Mouse (Mus musculus): Measurements from ENCODE around the gene Tfdp1. TPM values are rescaled to one million over a fixed set of nuclear protein-coding genes. Genes with fewer than 3 reads are reported as not detected.

The Tfdp1 gene
- polyA plus RNA-seq, 1 experiment from 2014 or later, result 130 TPM

DNA sequence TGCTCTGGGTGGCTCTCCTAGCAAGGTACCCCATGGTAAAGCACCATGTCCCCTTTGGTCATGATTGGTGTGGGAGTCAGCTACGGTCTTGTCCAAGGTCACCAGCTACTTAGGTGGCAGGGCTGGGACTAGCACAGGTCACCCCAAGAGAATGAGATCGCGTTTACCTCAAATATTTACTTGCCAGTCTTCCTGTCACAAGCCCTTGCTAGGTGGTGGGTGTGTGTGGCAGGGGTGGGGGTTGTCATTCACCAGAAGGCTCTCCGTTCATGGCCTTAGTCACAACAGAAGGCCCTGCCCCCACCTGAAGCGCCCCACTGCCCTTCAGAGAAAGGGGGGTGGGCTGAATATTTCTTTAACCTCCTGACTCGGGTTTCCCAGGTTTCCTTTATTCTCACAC, 65.0 kb downstream of the Tfdp1 start:
- Histone ChIP-seq H3K27me3 (replicated peaks; ENCODE audit: control insufficient read depth, insufficient read depth, low read length) (no peaks in the 10 kb centered on the region), H3K4me3 (replicated peaks; ENCODE audit: low read length) (no peak overlapping the region), H3K4me1 (replicated peaks; ENCODE audit: control insufficient read depth, insufficient read depth, low read length) (no peaks in the 10 kb centered on the region), H3K36me3 (ENCODE audit: control insufficient read depth, insufficient read depth) (no peaks in the 10 kb centered on the region), H3K9ac (replicated peaks; ENCODE audit: low read depth, low read length) (no peak overlapping the region), H3K4me2 (ENCODE audit: low read length) (no peak overlapping the region), H3K27ac (ENCODE audit: low read length) (no peak overlapping the region), H3K9me3 (ENCODE audit: control insufficient read depth, low read length) (no peaks in the 10 kb centered on the region)
- 73% methylated on average over 6 of the region's 6 CpGs for WGBS
- no peak for ATAC-seq

DNA sequence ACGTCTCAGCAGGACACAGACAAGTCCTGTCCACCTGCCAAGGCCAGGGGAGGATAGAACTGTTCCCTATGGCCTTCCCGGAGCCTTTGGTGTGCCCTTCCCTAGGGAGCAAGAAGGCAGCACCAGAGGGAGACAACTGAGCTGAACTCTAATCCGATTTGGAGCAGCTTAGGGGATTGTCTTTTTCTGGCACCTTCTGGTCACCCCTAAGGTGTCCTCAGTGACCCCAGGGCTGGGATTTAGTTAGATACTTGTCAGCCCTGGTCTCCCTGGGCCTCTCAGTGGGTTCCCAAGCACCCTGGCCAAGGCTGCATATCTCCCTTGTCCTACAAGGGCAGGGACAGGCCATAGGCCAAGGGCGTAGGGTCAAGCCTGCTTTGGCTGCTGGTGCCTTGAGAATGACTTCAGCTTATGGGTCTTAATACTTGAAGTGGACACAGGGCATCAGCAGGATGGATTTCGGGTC, 66.1 kb downstream of the Tfdp1 start, which contains the start of gene Grk1:
Grk1 (plus strand) TSS at position 416 of the 466 bp plus-strand sequence.
- no peak within 1 kb of the TSS for H3K4me2 ChIP-seq (ENCODE audit: low read length)
- H3K27me3 ChIP-seq (replicated peaks; ENCODE audit: control insufficient read depth, insufficient read depth, low read length), result no peaks in the 10 kb centered on the region
- H3K9me3 ChIP-seq (ENCODE audit: control insufficient read depth, low read length), result no peaks in the 10 kb centered on the region
- H3K27ac ChIP-seq (ENCODE audit: low read length), result no peak within 1 kb of the TSS
- ATAC-seq, result no peak
- no peaks in the 10 kb centered on the region for H3K4me1 ChIP-seq (replicated peaks; ENCODE audit: control insufficient read depth, insufficient read depth, low read length)
- no peak within 1 kb of the TSS for H3K4me3 ChIP-seq (replicated peaks; ENCODE audit: low read length)
- H3K36me3 ChIP-seq (ENCODE audit: control insufficient read depth, insufficient read depth), result no peaks in the 10 kb centered on the region
- WGBS, result 84% methylated on average over 5 of the region's 5 CpGs
- no peak within 1 kb of the TSS for H3K9ac ChIP-seq (replicated peaks; ENCODE audit: low read depth, low read length)

DNA sequence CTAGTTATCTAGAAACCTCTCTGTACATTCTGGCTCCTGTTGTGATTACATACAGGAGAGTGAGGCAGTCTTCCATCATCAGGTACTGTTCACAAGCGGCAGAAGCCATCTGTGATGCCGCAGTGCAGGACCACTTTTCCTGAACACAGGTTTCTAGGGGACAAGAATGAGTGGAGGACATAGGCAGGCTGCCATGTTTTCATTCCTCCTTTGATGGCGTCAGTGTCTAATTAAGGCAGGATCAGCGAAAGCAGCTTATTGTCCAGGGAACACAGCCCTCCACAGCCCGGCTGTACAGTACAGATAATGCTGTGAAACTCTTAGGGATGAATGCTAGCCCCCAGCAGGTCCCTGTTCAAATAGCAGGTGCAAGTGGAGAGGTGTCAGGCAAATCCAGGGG, 67.5 kb downstream of the Tfdp1 start:
- 40% methylated on average over 5 of the region's 5 CpGs for WGBS
- no peak overlapping the region for H3K4me3 ChIP-seq (replicated peaks; ENCODE audit: low read length)
- no peak overlapping the region for H3K4me2 ChIP-seq (ENCODE audit: low read length)
- no peak overlapping the region for H3K27ac ChIP-seq (ENCODE audit: low read length)
- no peaks in the 10 kb centered on the region for H3K36me3 ChIP-seq (ENCODE audit: control insufficient read depth, insufficient read depth)
- H3K9ac ChIP-seq (replicated peaks; ENCODE audit: low read depth, low read length), result no peak overlapping the region
- H3K4me1 ChIP-seq (replicated peaks; ENCODE audit: control insufficient read depth, insufficient read depth, low read length), result no peaks in the 10 kb centered on the region
- ATAC-seq, result no peak
- H3K27me3 ChIP-seq (replicated peaks; ENCODE audit: control insufficient read depth, insufficient read depth, low read length), result no peaks in the 10 kb centered on the region
- no peaks in the 10 kb centered on the region for H3K9me3 ChIP-seq (ENCODE audit: control insufficient read depth, low read length)

DNA sequence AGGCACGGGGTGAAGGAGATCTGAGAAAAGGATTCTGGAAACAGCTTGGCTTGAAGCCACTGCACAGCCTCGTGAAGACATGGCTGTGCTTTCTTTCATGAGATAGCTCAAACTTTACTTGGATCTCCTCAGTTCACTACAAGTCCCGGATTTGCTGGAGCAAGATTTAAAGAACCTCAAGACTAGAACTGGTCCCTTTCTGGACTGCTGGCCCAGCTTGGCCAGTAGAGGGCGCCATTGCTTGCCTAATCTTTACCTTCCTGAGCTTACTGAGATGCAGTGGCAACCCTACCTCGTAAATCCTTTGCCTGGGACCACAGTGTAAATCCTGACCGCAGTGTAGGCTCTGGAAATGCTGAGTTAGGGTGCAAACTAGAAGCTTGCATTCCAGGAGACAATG, 73.0 kb downstream of the Tfdp1 start:
- H3K4me1 ChIP-seq (replicated peaks; ENCODE audit: control insufficient read depth, insufficient read depth, low read length), result no peaks in the 10 kb centered on the region
- no peak overlapping the region for H3K27ac ChIP-seq (ENCODE audit: low read length)
- H3K27me3 ChIP-seq (replicated peaks; ENCODE audit: control insufficient read depth, insufficient read depth, low read length), result no peaks in the 10 kb centered on the region
- whole genome bisulfite sequencing, result 27% methylated on average over 6 of the region's 6 CpGs
- no peak overlapping the region for H3K4me2 ChIP-seq (ENCODE audit: low read length)
- no peaks in the 10 kb centered on the region for H3K36me3 ChIP-seq (ENCODE audit: control insufficient read depth, insufficient read depth)
- no peak overlapping the region for H3K9ac ChIP-seq (replicated peaks; ENCODE audit: low read depth, low read length)
- 0 out of 2 replicates have a peak, but pooled peaks have one; percentile 45 for ATAC-seq
- no peak overlapping the region for H3K4me3 ChIP-seq (replicated peaks; ENCODE audit: low read length)
- no peaks in the 10 kb centered on the region for H3K9me3 ChIP-seq (ENCODE audit: control insufficient read depth, low read length)

DNA sequence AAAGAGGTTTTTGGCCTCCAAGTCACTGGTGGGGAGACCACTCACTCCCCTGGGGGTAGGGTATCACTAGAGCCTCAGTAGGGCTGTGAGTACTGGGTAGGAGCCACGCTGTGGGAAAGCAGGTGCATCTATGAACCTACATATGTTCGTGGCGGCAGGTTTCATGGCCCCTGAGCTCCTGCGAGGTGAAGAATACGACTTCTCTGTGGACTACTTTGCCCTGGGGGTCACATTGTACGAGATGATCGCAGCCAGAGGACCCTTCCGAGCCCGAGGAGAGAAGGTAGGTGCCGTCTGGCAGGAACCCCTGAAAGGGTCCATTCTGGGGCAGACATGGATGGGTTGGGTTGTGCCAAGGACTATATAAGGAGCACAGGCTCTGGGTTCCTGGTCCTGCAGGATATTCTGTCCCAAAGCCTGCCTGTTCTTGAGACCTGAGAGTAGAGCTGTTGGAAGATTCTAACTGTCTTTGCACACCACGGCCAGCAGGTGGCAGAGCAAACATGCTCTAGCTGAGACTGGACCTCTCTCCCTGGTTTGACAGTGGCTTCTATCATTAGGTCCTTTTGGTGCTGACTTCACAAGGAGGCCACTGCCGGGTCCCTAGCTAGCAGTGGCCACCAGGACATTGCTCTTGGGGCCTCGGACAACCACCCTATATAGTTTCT, 74.5 kb downstream of the Tfdp1 start:
- Histone ChIP-seq H3K4me2 (ENCODE audit: low read length) (no peak overlapping the region), H3K4me3 (replicated peaks; ENCODE audit: low read length) (no peak overlapping the region), H3K4me1 (replicated peaks; ENCODE audit: control insufficient read depth, insufficient read depth, low read length) (no peaks in the 10 kb centered on the region), H3K27ac (ENCODE audit: low read length) (no peak overlapping the region), H3K9me3 (ENCODE audit: control insufficient read depth, low read length) (no peaks in the 10 kb centered on the region), H3K36me3 (ENCODE audit: control insufficient read depth, insufficient read depth) (no peaks in the 10 kb centered on the region), H3K27me3 (replicated peaks; ENCODE audit: control insufficient read depth, insufficient read depth, low read length) (no peaks in the 10 kb centered on the region), H3K9ac (replicated peaks; ENCODE audit: low read depth, low read length) (no peak overlapping the region)
- 65% methylated on average over 13 of the region's 13 CpGs for whole genome bisulfite sequencing
- ATAC-seq, result no peak

DNA sequence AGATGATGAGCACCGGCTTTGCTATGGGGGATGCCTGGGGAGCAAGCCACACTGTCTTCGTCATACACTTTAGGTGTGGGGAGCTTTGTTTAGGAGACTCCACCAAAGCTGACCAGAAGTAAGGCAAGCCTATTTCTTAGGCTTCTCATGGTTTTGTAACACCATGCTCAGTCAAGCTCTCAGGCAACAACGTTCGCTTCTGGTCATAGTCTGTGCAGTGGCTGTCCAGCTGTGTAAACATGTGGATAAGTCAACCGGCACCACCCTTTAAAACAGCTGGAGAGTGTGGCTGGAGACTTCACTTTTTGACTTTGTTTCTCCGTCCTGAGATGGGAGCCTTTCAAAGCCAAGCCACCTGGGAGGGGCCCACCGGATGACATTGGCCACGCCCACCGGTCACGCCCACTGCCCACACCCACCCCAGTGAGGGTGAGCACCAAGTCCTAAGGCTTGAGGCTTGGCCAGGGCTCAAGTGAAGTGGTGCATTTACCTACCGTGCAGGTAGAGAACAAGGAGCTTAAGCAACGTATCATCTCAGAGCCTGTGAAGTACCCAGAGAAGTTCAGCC, 75.4 kb downstream of the Tfdp1 start:
- ATAC-seq, result no peak
- Histone ChIP-seq H3K27me3 (replicated peaks; ENCODE audit: control insufficient read depth, insufficient read depth, low read length) (no peaks in the 10 kb centered on the region), H3K4me3 (replicated peaks; ENCODE audit: low read length) (no peak overlapping the region), H3K4me2 (ENCODE audit: low read length) (no peak overlapping the region), H3K36me3 (ENCODE audit: control insufficient read depth, insufficient read depth) (no peaks in the 10 kb centered on the region), H3K9me3 (ENCODE audit: control insufficient read depth, low read length) (no peaks in the 10 kb centered on the region), H3K27ac (ENCODE audit: low read length) (no peak overlapping the region), H3K4me1 (replicated peaks; ENCODE audit: control insufficient read depth, insufficient read depth, low read length) (no peaks in the 10 kb centered on the region), H3K9ac (replicated peaks; ENCODE audit: low read depth, low read length) (no peak overlapping the region)
- WGBS, result 64% methylated on average over 12 of the region's 12 CpGs

DNA sequence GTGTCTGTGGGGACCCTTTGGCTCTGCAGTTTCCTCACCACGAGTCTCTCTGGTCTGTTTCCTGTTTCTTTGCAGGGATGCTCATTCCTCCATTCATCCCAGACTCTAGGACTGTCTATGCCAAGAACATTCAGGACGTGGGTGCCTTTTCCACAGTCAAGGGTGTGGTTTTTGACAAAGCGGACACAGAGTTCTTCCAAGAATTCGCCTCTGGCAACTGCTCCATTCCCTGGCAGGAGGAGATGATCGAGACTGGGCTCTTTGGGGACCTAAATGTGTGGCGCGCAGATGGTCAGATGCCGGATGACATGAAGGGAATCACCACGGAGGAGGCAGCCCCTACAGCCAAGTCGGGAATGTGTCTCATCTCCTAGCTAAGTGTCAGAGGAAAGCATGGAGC, 77.3 kb downstream of the Tfdp1 start:
- Histone ChIP-seq H3K9me3 (ENCODE audit: control insufficient read depth, low read length) (no peaks in the 10 kb centered on the region), H3K9ac (replicated peaks; ENCODE audit: low read depth, low read length) (no peak overlapping the region), H3K4me1 (replicated peaks; ENCODE audit: control insufficient read depth, insufficient read depth, low read length) (no peaks in the 10 kb centered on the region), H3K4me2 (ENCODE audit: low read length) (no peak overlapping the region), H3K27me3 (replicated peaks; ENCODE audit: control insufficient read depth, insufficient read depth, low read length) (no peaks in the 10 kb centered on the region), H3K27ac (ENCODE audit: low read length) (no peak overlapping the region), H3K36me3 (ENCODE audit: control insufficient read depth, insufficient read depth) (no peaks in the 10 kb centered on the region), H3K4me3 (replicated peaks; ENCODE audit: low read length) (no peak overlapping the region)
- 80% methylated on average over 10 of the region's 10 CpGs for WGBS
- ATAC-seq, result no peak

DNA sequence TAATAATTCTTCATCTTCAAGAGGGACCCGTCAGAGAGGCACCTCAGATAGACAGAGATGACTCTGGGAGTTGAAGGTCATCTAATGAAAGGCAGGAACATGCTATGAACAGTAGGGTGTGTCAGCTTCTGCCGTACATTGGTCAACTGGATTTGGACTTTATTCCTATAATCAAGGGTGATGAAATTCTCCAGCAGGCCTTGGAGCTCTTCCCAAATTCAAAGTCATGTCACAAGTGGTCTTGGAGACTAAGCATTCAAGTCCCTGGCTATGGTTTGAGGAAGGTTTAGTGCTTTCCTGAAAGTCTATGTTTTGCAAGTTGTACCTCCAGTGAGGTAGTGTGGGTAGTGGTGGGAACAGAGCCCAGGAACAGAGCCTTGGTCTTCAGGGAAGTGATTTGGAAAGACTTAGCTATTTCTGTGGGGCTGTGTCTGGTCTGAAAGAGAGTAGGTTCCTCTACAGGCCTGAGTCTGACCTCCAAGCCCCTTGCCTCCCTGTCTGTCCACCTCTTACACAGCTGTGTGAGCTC, 80.6 kb downstream of the Tfdp1 start:
- Histone ChIP-seq H3K9ac (replicated peaks; ENCODE audit: low read depth, low read length) (no peak overlapping the region), H3K36me3 (ENCODE audit: control insufficient read depth, insufficient read depth) (no peaks in the 10 kb centered on the region), H3K27ac (ENCODE audit: low read length) (no peak overlapping the region), H3K4me2 (ENCODE audit: low read length) (no peak overlapping the region), H3K9me3 (ENCODE audit: control insufficient read depth, low read length) (no peaks in the 10 kb centered on the region), H3K4me1 (replicated peaks; ENCODE audit: control insufficient read depth, insufficient read depth, low read length) (no peaks in the 10 kb centered on the region), H3K4me3 (replicated peaks; ENCODE audit: low read length) (no peak overlapping the region), H3K27me3 (replicated peaks; ENCODE audit: control insufficient read depth, insufficient read depth, low read length) (no peaks in the 10 kb centered on the region)
- ATAC-seq, result no peak
- WGBS, result 81% methylated on average over 2 of the region's 2 CpGs

DNA sequence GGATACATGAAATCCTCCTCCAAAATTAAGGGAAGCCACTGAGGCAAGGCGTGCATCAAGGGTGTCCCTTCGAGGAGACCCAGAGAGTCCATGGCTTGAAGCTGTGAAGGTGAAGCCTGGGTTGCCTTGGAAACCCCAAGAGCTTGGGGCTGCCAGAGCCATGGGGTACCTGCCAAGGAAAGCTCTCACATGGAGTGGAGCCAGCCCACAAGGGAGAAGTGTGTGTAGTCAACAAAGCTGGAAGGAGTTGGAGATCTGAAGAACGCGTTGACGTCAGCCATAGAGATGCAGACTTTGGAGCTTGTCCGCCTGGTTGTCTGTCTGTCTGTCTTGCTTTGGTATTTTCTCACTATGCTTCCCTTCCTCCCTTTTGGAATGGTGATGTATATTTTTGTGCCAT, 82.4 kb downstream of the Tfdp1 start:
- H3K27me3 ChIP-seq (replicated peaks; ENCODE audit: control insufficient read depth, insufficient read depth, low read length), result no peaks in the 10 kb centered on the region
- WGBS, result 85% methylated on average over 6 of the region's 6 CpGs
- no peak overlapping the region for H3K27ac ChIP-seq (ENCODE audit: low read length)
- ATAC-seq, result no peak
- no peaks in the 10 kb centered on the region for H3K4me1 ChIP-seq (replicated peaks; ENCODE audit: control insufficient read depth, insufficient read depth, low read length)
- no peak overlapping the region for H3K4me2 ChIP-seq (ENCODE audit: low read length)
- no peak overlapping the region for H3K4me3 ChIP-seq (replicated peaks; ENCODE audit: low read length)
- H3K9ac ChIP-seq (replicated peaks; ENCODE audit: low read depth, low read length), result no peak overlapping the region
- no peaks in the 10 kb centered on the region for H3K9me3 ChIP-seq (ENCODE audit: control insufficient read depth, low read length)
- H3K36me3 ChIP-seq (ENCODE audit: control insufficient read depth, insufficient read depth), result no peaks in the 10 kb centered on the region

All from forebrain, embryonic 16.5 days (tissue).